Mouse (Mus musculus) induced T-regulatory cell, adult 2 months (primary cell): ENCODE measurements around the gene Ppp1r9b.
"Not testable (repeated sequence)": the region's sequence is repeated elsewhere in the genome, so short reads cannot be mapped to it uniquely, and the experiment has no call there.

ENCODE experiments used
- DNase-seq: peaks from one replicate; pipeline ENCODE4 v3.0.0-alpha.2; 2012; ENCODE audit warnings: low read depth

Gene Ppp1r9b

DNA sequence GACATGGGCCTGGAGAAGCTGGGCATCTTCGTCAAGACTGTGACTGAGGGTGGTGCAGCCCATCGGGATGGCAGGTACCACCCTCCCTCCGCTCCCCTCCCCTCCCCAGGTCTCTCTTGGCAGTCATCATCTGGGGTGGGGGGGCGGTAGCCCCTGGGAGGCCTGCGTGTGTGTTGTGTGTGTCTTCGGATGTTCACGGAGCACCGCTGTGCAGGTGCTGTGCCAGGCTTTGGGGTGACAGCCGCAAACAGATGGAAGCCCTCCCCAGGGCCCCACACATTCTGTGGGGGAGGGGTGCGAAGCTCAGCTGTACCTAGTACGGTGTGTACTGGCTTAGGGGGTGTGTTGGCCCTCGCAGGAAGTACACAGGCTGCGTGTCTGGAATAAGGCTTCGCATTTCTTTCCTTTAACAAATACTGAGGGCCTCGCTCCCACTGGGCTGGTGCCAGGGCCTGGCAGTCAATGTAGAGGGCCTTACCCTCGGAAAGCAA, 7.3 kb downstream of the Ppp1r9b start:
- DNase-seq: peak; percentile 58

DNA sequence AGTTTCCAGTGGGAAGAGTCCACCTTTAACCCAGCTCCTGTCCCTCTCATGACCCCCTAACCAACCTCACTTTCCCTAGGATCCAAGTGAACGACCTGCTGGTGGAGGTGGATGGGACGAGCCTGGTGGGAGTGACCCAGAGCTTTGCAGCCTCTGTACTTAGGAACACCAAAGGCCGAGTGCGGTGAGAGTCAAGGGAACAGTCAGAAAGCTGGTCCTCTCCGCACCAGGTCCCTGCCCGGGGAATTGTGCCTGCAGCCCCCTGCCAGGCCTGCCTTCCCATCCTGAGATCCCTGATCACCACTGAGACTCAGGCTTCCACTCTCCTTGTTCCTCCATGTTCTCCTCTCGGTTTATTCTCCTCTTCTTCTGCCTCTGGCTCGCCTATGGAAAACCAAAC, 9.3 kb downstream of the Ppp1r9b start:
- no peak for DNase-seq

DNA sequence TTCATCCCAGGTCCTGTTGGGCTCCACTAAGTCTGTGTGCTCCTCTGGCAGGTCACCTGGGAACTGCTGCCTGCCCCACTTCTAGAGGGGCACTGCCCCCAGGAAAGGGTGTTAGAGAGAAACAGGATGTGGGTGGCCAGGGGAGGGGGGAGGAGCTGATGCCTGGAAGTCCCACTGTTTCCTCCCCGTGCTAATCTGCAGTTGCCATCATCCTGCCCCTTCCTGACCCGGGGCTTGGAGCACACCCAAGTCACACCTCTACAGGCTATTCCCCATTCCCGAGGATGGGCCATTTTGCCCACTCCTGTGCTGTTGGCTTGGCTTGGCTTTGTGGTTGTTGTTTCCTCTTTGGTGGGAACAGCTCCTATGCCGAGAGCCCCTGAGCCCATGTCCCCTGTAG, 9.7 kb downstream of the Ppp1r9b start:
- DNase-seq: peak; percentile 77

DNA sequence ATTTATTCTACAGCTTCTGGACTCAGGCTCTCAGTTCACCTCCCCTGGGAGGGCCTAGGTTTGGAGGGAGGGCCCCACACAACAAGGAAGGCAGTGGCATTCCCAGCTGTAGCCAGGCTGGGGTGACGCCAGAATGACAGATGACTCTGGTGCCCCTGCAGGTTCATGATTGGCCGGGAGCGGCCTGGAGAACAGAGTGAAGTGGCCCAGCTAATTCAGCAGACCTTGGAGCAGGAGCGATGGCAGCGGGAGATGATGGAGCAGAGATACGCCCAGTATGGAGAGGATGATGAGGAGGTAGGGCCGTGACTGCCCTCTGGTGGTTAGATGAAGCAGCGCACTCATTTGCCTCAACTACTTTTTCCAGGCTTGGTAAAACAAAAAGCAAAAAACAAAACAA, 10.2 kb downstream of the Ppp1r9b start:
- DNase-seq: peak; percentile 85

DNA sequence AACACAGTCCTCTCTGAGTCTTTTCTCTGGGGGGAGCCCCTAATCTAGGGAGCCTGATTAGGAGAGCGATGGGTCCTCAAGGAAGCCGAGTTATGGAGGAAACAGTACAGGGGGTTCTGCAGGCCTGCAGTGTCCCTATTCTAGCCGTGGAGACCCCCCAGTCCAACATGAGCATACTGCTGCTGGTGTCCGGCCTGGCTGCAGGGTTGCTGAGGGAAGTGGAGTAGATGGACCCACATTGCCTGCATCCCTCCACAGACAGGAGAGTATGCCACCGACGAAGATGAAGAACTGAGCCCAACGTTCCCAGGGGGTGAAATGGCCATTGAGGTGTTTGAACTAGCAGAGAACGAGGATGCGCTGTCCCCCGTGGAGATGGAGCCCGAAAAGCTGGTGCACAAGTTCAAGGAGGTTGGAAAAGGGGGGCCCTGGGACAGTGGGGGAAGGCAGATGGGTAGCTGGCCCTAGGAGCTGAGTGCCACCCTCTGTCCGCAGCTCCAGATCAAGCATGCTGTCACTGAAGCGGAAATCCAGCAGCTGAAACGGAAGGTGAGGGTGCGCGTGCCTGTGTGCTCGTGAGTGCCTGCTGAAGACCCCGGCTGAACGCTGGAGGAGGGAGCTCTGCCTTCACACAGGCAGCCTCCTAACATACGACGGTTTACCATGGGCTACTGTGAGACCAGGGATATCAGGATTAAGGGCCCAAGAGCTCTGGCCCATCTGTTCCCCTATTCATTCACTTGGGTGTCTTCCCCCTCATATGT, 10.9 kb downstream of the Ppp1r9b start:
- no peak for DNase-seq

DNA sequence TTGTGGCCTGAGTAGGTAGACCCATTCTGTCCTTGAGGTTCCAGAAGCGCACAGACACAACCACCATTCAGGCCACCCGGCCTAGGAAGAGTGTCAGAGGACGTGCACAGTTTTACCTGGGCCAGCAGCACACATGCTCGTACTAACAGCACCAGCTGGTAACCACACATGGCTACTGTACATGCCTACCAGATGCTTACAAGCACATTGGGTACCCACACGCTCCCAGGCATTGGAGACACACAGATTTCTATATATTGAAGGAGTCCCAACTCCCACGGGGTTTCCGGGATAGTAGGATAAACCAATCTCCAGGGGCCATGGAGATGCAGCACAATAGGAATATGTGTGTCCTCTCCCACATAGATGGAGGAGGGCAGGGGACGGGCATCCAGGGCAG, 11.9 kb downstream of the Ppp1r9b start:
- DNase-seq: no peak

DNA sequence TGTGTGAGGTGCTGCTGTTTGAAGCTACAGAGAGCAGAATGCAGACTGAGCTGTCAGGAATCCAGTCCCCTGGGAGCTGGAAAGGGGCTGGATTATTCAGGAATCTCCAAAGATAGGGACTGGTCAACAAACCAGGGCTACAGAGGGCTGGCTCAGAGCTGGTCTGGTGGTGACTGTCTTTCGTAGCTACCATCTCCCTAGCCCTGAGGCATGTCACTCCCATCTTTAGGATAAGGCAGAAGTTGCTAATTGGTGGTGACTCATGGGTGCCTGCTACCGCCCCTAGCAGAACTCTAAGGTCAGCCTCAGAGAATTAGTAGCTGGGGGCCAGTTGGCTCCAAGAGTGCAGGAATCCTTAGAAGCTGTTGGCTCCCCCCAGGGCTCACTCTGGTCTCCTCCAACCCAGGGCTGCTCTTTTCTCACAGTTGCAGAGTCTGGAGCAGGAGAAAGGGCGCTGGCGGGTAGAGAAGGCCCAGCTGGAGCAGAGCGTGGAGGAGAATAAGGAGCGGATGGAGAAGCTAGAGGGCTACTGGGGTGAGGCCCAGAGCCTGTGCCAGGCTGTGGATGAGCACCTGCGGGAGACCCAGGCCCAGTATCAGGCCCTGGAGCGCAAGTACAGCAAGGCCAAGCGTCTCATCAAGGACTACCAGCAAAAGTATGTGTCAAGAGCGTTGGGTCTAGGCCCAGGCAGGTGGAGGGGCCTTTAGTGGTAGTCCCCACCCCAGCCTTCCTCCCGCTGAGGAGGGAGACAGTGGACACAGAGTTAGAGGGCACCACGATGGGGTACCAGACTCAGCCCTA, 13.5 kb downstream of the Ppp1r9b start:
- DNase-seq: no peak

DNA sequence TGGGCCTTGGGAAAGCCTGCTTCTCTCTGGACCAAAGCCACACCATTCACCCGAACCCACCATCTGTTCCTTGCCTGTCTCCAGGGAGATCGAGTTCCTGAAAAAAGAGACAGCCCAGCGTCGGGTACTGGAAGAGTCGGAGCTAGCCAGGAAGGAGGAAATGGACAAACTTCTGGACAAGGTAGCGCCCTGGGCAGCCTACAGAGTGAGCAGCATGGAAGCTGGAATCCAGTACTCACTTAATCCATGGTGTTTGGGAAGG, 14.0 kb downstream of the Ppp1r9b start:
- DNase-seq: no peak

DNA sequence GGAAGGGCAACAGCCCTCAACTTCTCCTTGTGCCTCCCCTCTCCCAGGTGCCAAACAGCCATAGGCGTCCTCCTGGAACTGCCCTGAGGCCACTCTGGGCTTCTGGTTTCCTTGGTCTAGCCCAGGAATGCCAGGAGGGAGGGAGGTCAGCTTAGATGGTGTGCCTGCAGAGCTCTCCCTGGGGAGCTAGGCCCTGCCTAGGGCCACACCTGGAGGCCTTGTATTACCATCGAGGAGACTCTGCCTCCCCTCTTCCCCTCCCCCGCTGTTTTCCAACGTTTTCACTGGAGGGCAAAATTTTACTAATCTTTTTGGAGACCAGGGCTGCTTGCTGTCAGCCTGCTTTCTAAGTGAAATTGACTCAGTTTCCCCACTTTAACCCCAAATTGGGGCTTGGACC, 15.2 kb downstream of the Ppp1r9b start:
- no peak for DNase-seq

DNA sequence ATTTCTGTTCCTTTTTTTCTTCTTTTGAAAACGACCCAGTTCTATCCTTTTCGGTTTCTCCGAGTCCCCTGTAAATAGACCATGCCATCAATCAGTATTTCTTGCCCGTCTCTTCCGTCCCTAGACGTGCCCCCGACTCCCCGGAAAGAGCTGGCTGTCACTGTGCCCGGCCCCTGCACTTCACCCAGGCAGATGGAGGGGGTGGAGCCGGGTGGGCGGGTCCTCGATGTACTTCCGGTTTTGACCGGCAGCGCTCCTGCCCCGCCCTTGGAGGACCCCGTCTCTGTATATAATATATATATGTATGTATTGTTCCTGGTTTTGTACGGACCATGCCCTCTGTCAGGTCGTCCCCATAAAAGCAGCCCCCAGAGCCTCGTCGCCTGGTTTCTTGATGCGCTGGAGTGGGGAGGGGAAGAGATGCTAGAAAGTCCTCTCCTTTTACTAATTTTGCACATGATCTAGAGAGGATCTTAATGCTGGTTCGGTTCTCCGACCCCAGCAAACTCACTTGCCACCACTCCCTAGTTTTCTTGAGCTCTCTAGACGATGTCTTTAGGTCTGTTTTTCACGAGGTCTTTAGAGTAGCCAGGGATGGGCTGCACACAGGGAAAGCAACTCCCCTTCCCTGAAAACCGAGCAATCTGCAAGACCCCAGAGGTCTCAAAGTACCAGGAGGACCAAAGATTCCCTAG, 15.8 kb downstream of the Ppp1r9b start:
- DNase-seq: peak; percentile 87

DNA sequence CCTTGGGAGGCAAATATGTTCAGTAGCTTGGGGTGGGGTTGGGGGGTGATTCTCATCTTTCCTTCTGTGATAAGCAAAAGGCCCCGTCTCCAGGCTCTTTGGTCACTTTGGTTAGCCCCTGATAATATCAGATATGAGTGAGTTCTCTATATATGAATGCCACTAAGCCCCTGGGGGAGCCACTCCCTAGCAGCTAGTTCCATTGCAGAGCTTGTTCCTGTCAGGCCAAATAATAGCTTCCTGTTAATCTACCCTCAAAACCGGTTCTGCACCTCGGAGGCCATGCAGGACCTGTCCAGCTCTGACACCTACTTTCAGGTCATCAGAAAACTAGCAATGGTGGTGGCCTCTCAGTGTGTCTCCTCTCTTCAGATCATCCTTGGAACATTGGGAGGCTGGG, 16.6 kb downstream of the Ppp1r9b start:
- no peak for DNase-seq

DNA sequence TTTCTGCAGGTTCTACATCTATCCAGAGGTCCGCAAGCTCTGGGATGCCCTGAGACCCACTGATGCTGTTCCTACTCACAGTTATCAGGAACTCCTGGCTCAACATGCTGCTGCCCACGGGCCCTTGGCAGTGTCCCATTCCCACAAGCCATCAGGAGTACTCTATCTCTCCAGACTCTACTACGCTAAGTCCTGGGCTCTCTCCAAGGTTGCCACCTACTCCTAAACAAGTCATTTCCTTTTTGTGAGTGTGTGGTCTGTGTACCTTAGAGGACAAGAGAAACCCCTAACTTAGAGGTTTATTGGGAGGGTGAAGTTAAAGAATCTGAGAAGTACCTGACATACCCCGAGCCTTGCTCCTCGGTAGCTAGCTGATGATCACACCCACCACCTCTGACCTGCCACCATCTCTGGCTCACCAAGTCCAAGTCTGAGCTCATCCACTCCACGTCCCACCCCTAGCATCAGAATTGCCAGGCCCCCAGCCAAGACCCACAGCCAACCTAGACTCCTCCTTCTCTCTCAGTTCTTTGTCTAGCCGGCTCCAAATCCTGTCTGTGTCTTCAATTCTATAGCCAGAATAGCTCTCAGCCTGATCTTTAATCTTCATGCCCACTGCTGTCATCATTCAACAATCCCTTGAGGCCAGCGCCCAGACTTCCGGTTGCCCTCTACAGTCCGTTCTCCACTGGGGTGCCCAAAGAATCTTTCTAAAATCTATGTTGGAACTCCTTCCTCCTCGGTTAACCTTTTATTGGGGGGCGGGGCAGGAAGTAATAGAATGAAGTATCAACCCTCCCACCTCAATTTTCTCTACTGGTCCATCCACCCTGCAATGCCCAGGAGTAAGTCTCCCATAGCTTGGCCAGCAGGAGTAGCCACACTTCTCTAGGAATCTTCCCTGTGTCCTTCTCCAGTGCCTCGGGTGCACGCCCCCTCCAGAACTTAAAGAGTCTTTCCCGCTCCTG, 18.1 kb downstream of the Ppp1r9b start:
- peak; percentile 52 for DNase-seq

DNA sequence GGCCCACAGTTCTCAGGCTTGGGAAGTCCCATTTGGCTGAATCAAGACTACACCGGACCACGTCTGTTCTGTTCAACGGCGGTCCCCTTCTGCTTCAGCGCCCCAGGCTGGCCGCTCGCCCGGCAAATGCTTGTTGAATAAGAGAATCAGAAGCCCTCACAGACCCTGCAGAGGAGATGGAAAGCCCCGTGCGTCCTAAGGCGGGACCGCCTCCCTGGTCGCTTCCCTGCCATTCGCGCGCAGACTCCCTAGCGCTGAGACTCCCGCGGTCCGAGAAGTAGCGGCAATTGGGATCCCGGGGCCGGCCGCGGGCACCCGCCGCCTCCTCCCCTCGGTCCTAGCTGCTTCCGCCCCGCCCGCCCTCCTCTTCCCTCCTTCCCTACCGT, 18.8 kb downstream of the Ppp1r9b start, which contains the start of gene Samd14:
Gene Samd14, plus strand, starts transcription at position 251 of the 386 bp plus-strand sequence.
- DNase-seq: peak; percentile 59

DNA sequence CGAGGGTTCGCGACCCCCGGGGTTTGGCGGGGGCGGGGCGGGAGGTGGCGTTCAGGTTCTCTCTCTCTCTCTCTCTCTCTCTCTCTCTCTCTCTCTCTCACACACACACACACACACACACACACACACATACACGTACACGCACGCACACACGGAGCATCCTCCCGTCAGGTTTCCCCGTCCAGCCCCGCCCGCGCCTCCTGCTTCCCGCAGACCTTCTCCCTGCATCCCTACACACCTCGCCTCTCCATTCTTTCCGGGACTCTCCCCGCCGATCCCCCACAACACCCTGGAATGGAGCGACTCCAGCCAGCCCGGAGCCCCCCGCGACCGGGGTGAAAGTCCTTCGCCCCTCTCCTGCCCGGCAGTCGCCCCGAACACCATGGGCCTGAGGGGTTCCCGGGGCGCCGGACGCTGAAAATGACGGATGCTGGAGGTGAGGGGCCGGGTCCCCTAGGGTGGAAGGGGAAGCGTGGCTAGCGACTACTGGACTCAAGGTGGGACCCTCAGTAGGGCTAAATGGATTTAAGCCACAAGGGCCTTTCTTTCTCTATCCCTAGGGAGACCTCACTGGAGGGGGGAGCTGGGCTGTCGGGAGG, 19.4 kb downstream of the Ppp1r9b start:
- DNase-seq: no peak

DNA sequence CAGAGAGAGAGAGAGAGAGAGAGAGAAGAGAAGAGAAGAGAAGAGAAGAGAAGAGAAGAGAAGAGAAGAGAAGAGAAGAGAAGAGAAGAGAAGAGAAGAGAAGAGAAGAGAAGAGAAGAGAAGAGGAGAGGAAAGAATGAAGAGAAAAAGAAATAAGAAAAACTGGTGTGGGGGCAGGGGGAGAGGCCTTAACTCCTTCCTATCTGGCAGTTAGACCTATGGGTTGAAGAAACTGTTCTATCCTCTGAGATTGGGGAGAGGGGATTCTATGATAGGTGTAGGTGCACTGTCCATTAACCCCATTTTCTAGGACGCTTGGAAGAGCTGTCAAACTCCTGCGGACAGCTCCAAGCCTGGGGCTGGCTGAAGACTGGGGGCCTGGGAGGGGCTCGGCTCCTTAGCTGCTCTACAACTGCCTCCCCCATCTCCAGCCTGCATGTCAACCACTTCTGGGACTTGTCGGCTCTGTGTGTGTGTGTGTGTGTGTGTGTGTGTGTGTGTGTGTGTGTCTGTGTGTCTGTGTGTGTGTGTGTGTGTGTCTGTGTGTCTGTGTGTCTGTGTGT, 20.1 kb downstream of the Ppp1r9b start:
- not testable (repeated sequence) for DNase-seq

DNA sequence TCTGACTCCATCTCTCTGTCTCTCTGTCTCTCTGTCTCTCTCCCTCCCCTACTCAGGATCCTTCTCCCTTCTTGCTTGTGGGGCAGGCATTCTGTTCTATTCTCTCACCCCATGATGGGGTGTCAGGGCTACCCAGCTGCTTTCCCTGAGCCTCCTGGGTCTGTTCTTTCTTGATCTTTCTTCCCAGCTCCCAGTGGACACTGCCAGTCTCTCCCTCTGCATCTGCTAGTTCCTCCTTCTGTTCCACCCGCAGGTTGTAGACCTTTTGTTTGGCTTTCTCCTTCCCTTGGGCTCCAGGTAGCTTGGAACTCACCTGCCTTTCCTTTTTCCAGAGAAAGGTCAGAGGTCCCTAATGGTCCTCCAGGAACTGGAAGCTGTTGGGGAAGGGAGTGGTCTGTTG, 20.6 kb downstream of the Ppp1r9b start:
- no peak for DNase-seq

DNA sequence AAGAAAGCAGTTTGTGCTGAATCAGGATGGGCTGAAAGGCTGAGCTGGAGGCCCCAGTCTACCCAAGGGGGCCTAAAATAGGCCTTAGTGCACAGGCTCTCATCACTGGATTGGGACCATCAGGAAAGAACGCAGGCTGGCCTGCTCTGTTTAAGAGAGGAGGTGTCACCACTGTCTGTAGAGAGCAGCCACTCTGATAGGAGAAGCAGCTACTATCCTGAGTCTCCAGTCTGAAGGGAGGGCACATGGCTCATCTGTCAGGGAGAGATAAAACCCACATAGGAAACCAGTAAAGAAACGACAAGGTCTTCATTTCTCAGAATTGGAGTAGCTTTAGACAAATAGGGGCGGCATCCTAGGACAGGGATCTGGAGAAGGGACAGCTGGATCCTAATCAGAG, 21.2 kb downstream of the Ppp1r9b start:
- no peak for DNase-seq

DNA sequence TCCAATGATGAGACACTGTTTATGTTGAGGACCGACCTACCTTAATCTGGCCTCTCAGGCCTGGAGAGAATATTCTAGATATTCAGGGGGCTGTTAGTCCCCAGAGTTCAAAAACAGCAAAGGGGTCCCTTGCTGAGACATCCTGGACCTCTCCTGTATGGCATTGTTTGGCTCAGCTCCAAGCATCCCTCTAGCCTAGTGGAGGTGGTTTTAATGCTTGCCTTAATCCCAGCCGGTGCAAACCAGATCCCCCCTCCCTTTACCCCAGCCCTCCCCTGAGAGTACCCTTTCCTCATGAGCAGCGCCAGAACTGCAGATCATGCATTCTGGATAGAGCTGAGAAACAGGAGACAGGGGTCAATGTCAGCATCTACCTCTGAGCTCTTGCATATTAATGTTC, 21.7 kb downstream of the Ppp1r9b start:
- no peak for DNase-seq

DNA sequence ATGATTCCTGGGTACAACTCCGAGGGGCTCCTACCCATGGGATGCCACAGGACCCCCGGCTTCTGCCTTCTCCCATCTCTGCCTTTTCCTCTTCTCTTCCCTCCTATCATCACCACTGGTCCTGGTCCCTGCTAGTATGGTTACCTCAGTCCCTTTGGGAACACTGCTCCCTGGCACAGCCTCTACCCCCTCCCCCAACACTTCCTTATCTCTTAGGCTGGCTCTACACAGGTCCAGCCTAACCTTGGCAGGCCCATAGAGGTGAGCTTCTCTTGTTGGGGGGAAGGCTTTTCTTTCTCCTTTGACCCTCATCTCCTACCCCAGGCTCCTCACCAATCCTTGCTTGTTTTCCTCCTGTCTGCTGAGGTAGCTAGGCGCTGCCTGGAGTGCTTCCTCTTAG, 24.6 kb downstream of the Ppp1r9b start:
- no peak for DNase-seq

DNA sequence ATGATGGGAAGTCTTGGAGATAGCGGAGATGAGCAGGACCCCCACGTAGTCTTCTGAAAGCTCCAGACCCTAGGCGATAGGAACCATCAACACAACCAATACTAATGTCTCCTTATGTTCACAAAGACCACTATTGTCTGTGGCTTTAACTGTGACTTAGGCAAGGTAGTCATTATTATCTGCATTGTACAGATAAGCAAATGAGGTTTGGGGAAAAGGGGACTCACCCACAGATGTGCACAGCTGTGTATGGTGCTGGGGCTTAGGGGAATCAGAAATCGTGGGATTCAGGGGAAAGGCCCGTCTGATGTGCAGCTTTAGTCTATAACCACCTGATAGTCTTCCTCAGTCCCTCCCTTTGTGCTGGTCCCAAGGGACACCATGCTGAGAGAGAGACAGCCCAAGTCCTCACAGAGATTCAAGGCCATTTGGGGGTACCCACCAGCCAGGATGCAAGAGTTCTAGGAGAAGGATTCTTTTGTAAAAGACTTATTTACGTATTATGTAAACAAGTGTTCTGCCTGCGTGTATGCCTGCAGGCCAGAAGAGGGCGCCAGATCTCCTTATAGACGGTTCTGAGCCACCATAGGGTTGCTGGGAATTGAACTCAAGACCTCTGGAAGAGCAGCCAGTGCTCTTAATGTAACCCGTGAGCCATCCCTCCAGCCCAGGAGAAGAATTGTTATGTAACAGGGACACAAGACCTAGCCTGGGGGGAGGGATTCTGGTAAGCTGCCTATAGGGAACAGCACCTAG, 31.6 kb downstream of the Ppp1r9b start:
- peak; percentile 49 for DNase-seq
